ENCODE assay signal across 14 mouse cellular contexts in genomic region chr15:12451448-12451847, GRCm38 (mm10).
DNase-seq lines count a peak whose midpoint lies in the region; ATAC-seq lines count a peak whose summit lies in the region.
"Had no signal": no experiment of that assay in that cellular context is flagged by ENCODE, and none has a peak within 500 bp of the region (broad histone marks: within the 10 kb centered on the region; RNA-seq: fewer than 3 reads in every experiment).

No protein-coding gene starts in this region.

- H3K4me1 ChIP-seq in hindbrain, embryonic 16.5 days (ENCODE audit: control insufficient read depth, insufficient read depth, low read depth, low read length), result peaks cover 3% of the 10 kb centered on the region; the same call in 1 of the 2 replicates
- H3K4me1 ChIP-seq in hindbrain, embryonic 11.5 days (replicated peaks; ENCODE audit: control insufficient read depth, insufficient read depth, low read length), result no peaks in the 10 kb centered on the region
- H3K4me1 ChIP-seq: liver, embryonic 13.5 days had no signal

- H3K9ac ChIP-seq in hindbrain, embryonic 16.5 days (ENCODE audit: low read depth, low read length), result no peak overlapping the region
- no peak overlapping the region for H3K9ac ChIP-seq in hindbrain, embryonic 11.5 days (ENCODE audit: low read depth, low read length)
- H3K9ac ChIP-seq: liver, embryonic 13.5 days had no signal

- H3K27ac ChIP-seq in hindbrain, embryonic 16.5 days (ENCODE audit: low read depth, low read length), result no peak overlapping the region
- no peak overlapping the region for H3K27ac ChIP-seq in hindbrain, embryonic 11.5 days (ENCODE audit: low read depth, low read length)
- H3K27ac ChIP-seq: liver, embryonic 13.5 days had no signal

- peak; percentile 66 for ATAC-seq in hindbrain, embryonic 16.5 days
- ATAC-seq in hindbrain, embryonic 11.5 days (ENCODE audit: low FRiP score), result no peak
- ATAC-seq: CD4-positive, CD25-positive, alpha-beta regulatory T cell, adult 4 months had no signal

- 63% methylated on average over 4 of the region's 4 CpGs for WGBS in hindbrain, embryonic 16.5 days
- 83% methylated on average over 4 of the region's 4 CpGs for WGBS in hindbrain, embryonic 11.5 days

- H3K27me3 ChIP-seq in hindbrain, embryonic 16.5 days (replicated peaks; ENCODE audit: control insufficient read depth, insufficient read depth, low read length), result no peaks in the 10 kb centered on the region
- no peaks in the 10 kb centered on the region for H3K27me3 ChIP-seq in hindbrain, embryonic 11.5 days (ENCODE audit: control insufficient read depth, insufficient read depth, low read length)
- H3K27me3 ChIP-seq: liver, embryonic 13.5 days had no signal

- no peaks in the 10 kb centered on the region for H3K36me3 ChIP-seq in hindbrain, embryonic 16.5 days (ENCODE audit: control insufficient read depth, insufficient read depth, low read length)
- H3K36me3 ChIP-seq in hindbrain, embryonic 11.5 days (ENCODE audit: control insufficient read depth, insufficient read depth, low read length), result no peaks in the 10 kb centered on the region
- H3K36me3 ChIP-seq: liver, embryonic 13.5 days had no signal

- DNase-seq in hindbrain, embryonic 11.5 days (ENCODE audit: low spot score), result no peak
- DNase-seq in brain, adult 2 months (ENCODE audit: low read depth, low spot score), result peak; percentile 93
- peak; percentile 86 for DNase-seq in cerebellum, adult 9-11 months
- DNase-seq in kidney, postnatal 36 days, result peak; percentile 41 to 74
- DNase-seq in B cell, adult 2 months, result no peak
- no peak for DNase-seq in ovary, postnatal 10 days (ENCODE audit: low spot score)
- DNase-seq: adrenal gland, postnatal 14 days; gastrocnemius, postnatal 25 days; heart, postnatal 14 days; liver, embryonic 13.5 days; lung, postnatal 36 days had no signal

- H3K9me3 ChIP-seq in hindbrain, embryonic 16.5 days (ENCODE audit: control insufficient read depth, low read length), result no peaks in the 10 kb centered on the region
- no peaks in the 10 kb centered on the region for H3K9me3 ChIP-seq in hindbrain, embryonic 11.5 days (ENCODE audit: control insufficient read depth, low read length)
- H3K9me3 ChIP-seq: liver, embryonic 13.5 days had no signal

- H3K4me2 ChIP-seq in hindbrain, embryonic 16.5 days (ENCODE audit: low read length), result no peak overlapping the region
- no peak overlapping the region for H3K4me2 ChIP-seq in hindbrain, embryonic 11.5 days (replicated peaks; ENCODE audit: low read depth, low read length)
- H3K4me2 ChIP-seq: liver, embryonic 13.5 days had no signal

- H3K4me3 ChIP-seq in hindbrain, embryonic 16.5 days (ENCODE audit: low read length), result no peak overlapping the region
- H3K4me3 ChIP-seq in hindbrain, embryonic 11.5 days (ENCODE audit: low read depth, low read length), result no peak overlapping the region
- H3K4me3 ChIP-seq: erythroblast, embryonic 14.5 days; liver, embryonic 13.5 days had no signal

Comparison
In these comparisons a context has a peak if more than half of its experiments do, and no peak if none do; other contexts are left out.
1. DNase-seq: peak in brain, adult 2 months (single experiment), cerebellum, adult 9-11 months (single experiment) and kidney, postnatal 36 days (2 of 2); none in hindbrain, embryonic 11.5 days (single experiment), B cell, adult 2 months (0 of 2) and ovary, postnatal 10 days (single experiment).